Mouse (Mus musculus) megakaryocyte-erythroid progenitor cell, adult 5-6 weeks (primary cell): ENCODE results near the gene Ssxb5. TPM values are rescaled to one million over a fixed set of nuclear protein-coding genes. Genes with fewer than 3 reads are reported as not detected.
"Not testable (repeated sequence)": the region's sequence is repeated elsewhere in the genome, so short reads cannot be mapped to it uniquely, and the experiment has no call there.

Experiments
- ATAC-seq: replicated peaks from 2 replicates; pipeline ENCODE4 v1.8.0; 2016; ENCODE audit warnings: mild to moderate bottlenecking, inconsistent platforms; ENCODE audit not compliant: severe bottlenecking, poor library complexity, low FRiP score, low TSS enrichment
- total RNA-seq, 2 experiments: library from RNA; stranded (forward) in 1 of 2; stranded (reverse) in 1 of 2; fragments of 200-1000, 215-1000 nt in 1 of 2; fragments of >200 nt in 1 of 2; fragmentation: Nextera tagmentation in 1 of 2; gene quantifications; 2 replicates each; pipeline ENCODE4 v1.2.3; 2014 to 2017

Gene Ssxb5
- total RNA-seq (2014; fragmentation: Nextera tagmentation): not detected in 2 replicates
- total RNA-seq (2017): not detected in 2 replicates

DNA sequence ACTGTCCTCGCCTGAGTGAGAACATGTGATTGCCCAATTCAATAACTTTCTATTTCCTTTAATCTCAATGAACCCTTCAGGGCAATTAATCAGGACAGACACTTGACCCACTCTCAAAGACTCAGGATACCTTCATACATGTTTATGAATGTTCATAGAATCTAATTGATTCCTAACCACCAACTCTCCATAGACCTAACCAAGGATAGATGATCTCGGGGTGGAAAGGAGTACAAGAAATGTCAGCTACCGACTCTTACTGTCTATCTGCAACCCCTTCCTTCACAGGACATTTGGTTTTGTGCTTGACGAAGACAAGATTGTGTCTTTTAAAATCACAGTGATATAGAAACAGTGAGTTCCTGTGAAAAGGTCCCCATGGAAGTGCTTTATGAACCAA lies at the start of gene Ssxb5:
Ssxb5 (plus strand) TSS at position 301 of the 400 bp plus-strand sequence.
- not testable (repeated sequence) for ATAC-seq

- ATAC-seq: no peak
Observed at GRCm38 (mm10) chrX:8832043-8832442, 28.6 kb downstream of the Ssxb5 start.

GRCm38 (mm10) chrX:8843694-8844093 lies 40.2 kb downstream of the Ssxb5 start, which contains the start of gene Gm6592:
TSS of gene Gm6592 (plus strand) at chrX:8843994.
- no peak for ATAC-seq

- no peak for ATAC-seq
Observed at GRCm38 (mm10) chrX:8852486-8852885, 49.0 kb downstream of the Ssxb5 start.

Other genes with a start within 250 kb of the Ssxb5 start
- not detected in 2 replicates for gene Ssxb3, start 211.9 kb upstream of the Ssxb5 start, total RNA-seq (2014; fragmentation: Nextera tagmentation)
- not detected in 2 replicates for gene Ssxb3, start 211.9 kb upstream of the Ssxb5 start, total RNA-seq (2017)
- not detected in 2 replicates for gene Ssxb8, start 112.8 kb upstream of the Ssxb5 start, total RNA-seq (2014; fragmentation: Nextera tagmentation)
- not detected in 2 replicates for gene Ssxb8, start 112.8 kb upstream of the Ssxb5 start, total RNA-seq (2017)
- not detected in 2 replicates for gene Ssx9, start 55.3 kb upstream of the Ssxb5 start, total RNA-seq (2014; fragmentation: Nextera tagmentation)
- not detected in 2 replicates for gene Ssx9, start 55.3 kb upstream of the Ssxb5 start, total RNA-seq (2017)
- not detected in 2 replicates for gene Gm6592, start 40.3 kb downstream of the Ssxb5 start, total RNA-seq (2014; fragmentation: Nextera tagmentation)
- gene Gm6592, start 40.3 kb downstream of the Ssxb5 start, total RNA-seq (2017): not detected in 2 replicates
- gene Gm5751, start 70.6 kb downstream of the Ssxb5 start, total RNA-seq (2014; fragmentation: Nextera tagmentation): not detected in 2 replicates
- not detected in 2 replicates for gene Gm5751, start 70.6 kb downstream of the Ssxb5 start, total RNA-seq (2017)
- gene B630019K06Rik, start 88.7 kb downstream of the Ssxb5 start, total RNA-seq (2014; fragmentation: Nextera tagmentation): 0.89 and 1.6 TPM in 2 replicates
- 0.46 TPM in 1 of 2 replicates, not detected in the other for gene B630019K06Rik, start 88.7 kb downstream of the Ssxb5 start, total RNA-seq (2017)
- not detected in 2 replicates for gene Fthl17b, start 159.3 kb downstream of the Ssxb5 start, total RNA-seq (2014; fragmentation: Nextera tagmentation)
- not detected in 2 replicates for gene Fthl17b, start 159.3 kb downstream of the Ssxb5 start, total RNA-seq (2017)
- not detected in 2 replicates for gene Fthl17c, start 172.9 kb downstream of the Ssxb5 start, total RNA-seq (2014; fragmentation: Nextera tagmentation)
- not detected in 2 replicates for gene Fthl17c, start 172.9 kb downstream of the Ssxb5 start, total RNA-seq (2017)
- gene Fthl17d, start 183.1 kb downstream of the Ssxb5 start, total RNA-seq (2014; fragmentation: Nextera tagmentation): not detected in 2 replicates
- not detected in 2 replicates for gene Fthl17d, start 183.1 kb downstream of the Ssxb5 start, total RNA-seq (2017)
- not detected in 2 replicates for gene Fthl17e, start 229.8 kb downstream of the Ssxb5 start, total RNA-seq (2014; fragmentation: Nextera tagmentation)
- gene Fthl17e, start 229.8 kb downstream of the Ssxb5 start, total RNA-seq (2017): not detected in 2 replicates